24 mouse cellular contexts compared by ENCODE assay signal in the genomic region with DNA sequence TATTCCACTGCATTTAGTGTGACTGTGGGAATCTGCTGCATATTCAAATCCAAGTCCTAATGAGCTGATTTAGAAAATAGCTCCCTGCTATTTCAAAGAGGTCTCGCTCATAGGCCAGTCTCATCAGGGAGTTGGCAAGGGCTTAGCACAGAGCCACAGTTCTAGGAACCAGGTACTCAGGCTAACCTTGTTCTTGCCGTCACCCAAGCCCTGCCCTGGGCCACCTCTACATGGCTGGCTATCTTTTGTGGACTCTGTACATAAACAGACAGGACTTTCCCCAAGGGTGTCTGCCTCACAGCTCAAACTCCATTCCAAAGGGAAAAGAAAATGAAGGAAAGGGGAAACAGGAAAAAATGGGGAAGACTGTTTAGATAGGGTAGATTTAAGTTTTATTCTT.
"Had no signal": no experiment of that assay in that cellular context is flagged by ENCODE, and none has a peak within 500 bp of the region (broad histone marks: within the 10 kb centered on the region; RNA-seq: fewer than 3 reads in every experiment).

No protein-coding gene starts in this region.

- DNase-seq: forebrain, postnatal 0 days; gastrocnemius, postnatal 14 days; heart, adult 18-20 months; heart, postnatal 10 days; heart, postnatal 4 days; kidney, adult 18-20 months; kidney, adult 8-10 months; kidney, postnatal 10 days; kidney, postnatal 25 days; kidney, postnatal 4 days; liver, embryonic 13.5 days had no signal

- ATAC-seq: forebrain, postnatal 0 days; hindbrain, embryonic 16.5 days; inflammation-experienced regulatory T-cells, adult 6 months; intestine, embryonic 15.5 days; intestine, postnatal 0 days had no signal

- H3K36me3 ChIP-seq: heart, embryonic 10.5 days; heart, embryonic 12.5 days; hindbrain, embryonic 10.5 days; hindbrain, embryonic 12.5 days; intestine, embryonic 15.5 days; limb, embryonic 10.5 days; limb, embryonic 12.5 days; liver, embryonic 13.5 days had no signal

- H3K4me3 ChIP-seq: heart, embryonic 10.5 days; heart, embryonic 12.5 days; hindbrain, embryonic 10.5 days; hindbrain, embryonic 12.5 days; intestine, embryonic 15.5 days; layer of hippocampus, adult 2 months; left cerebral cortex, adult 2 months; limb, embryonic 10.5 days; limb, embryonic 12.5 days; liver, embryonic 13.5 days had no signal

- H3K9me3 ChIP-seq: heart, embryonic 10.5 days; heart, embryonic 12.5 days; hindbrain, embryonic 10.5 days; hindbrain, embryonic 12.5 days; intestine, embryonic 15.5 days; limb, embryonic 10.5 days; limb, embryonic 12.5 days; liver, embryonic 13.5 days had no signal

- H3K9ac ChIP-seq: forebrain, postnatal 0 days; heart, embryonic 12.5 days; hindbrain, embryonic 12.5 days; hindbrain, embryonic 14.5 days; intestine, embryonic 15.5 days; limb, embryonic 12.5 days; liver, embryonic 13.5 days had no signal

- H3K4me1 ChIP-seq: hindbrain, embryonic 10.5 days; intestine, embryonic 15.5 days; liver, embryonic 13.5 days had no signal

- H3K4me2 ChIP-seq: heart, embryonic 12.5 days; hindbrain, embryonic 12.5 days; hindbrain, embryonic 14.5 days; intestine, embryonic 15.5 days; limb, embryonic 12.5 days; liver, embryonic 13.5 days had no signal

- H3K27ac ChIP-seq: heart, embryonic 10.5 days; hindbrain, embryonic 10.5 days; hindbrain, embryonic 12.5 days; hindbrain, embryonic 14.5 days; intestine, embryonic 15.5 days; left cerebral cortex, adult 2 months; limb, embryonic 10.5 days; limb, embryonic 12.5 days; liver, embryonic 13.5 days had no signal

- H3K27me3 ChIP-seq: heart, embryonic 12.5 days; hindbrain, embryonic 12.5 days; intestine, embryonic 15.5 days; liver, embryonic 13.5 days had no signal
